In the genomic region with DNA sequence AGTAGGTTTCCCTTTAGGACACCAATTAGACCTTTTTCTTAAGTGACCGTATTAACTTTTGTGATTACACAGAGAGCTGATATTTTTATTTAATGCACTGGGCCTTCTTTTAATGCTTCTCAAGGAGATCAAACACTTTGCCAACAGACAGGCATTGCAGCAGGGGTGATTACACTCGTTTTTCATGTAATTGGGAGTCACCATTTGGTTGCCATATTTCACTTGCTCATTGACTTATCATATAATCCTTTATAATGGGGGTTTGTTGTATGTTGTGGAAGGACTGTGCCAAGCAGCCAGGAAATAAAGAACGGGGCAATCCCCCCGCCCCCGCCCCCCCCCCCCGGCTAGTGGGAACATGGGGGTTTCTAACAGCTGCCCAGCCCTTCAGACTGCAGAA, we compare ENCODE assay signal across 27 mouse cellular contexts.
"Had no signal": no experiment of that assay in that cellular context is flagged by ENCODE, and none has a peak within 500 bp of the region (broad histone marks: within the 10 kb centered on the region; RNA-seq: fewer than 3 reads in every experiment).

No protein-coding gene starts in this region.

- H3K4me1 ChIP-seq: heart, embryonic 10.5 days; heart, embryonic 12.5 days; hindbrain, embryonic 10.5 days; intestine, embryonic 15.5 days; limb, embryonic 12.5 days; liver, embryonic 13.5 days; liver, embryonic 15.5 days had no signal

- H3K27me3 ChIP-seq: heart, embryonic 12.5 days; hindbrain, embryonic 12.5 days; intestine, embryonic 15.5 days; limb, embryonic 12.5 days; liver, embryonic 13.5 days; liver, embryonic 15.5 days had no signal

- ATAC-seq: hindbrain, embryonic 16.5 days; inflammation-experienced regulatory T-cells, adult 6 months; intestine, embryonic 15.5 days; intestine, postnatal 0 days had no signal

- H3K9ac ChIP-seq: heart, embryonic 12.5 days; hindbrain, embryonic 12.5 days; hindbrain, embryonic 14.5 days; intestine, embryonic 15.5 days; limb, embryonic 12.5 days; liver, embryonic 13.5 days; liver, embryonic 15.5 days had no signal

- H3K4me2 ChIP-seq: heart, embryonic 12.5 days; hindbrain, embryonic 12.5 days; hindbrain, embryonic 14.5 days; intestine, embryonic 15.5 days; limb, embryonic 12.5 days; liver, embryonic 11.5 days; liver, embryonic 13.5 days; liver, embryonic 15.5 days had no signal

- H3K27ac ChIP-seq: gastrocnemius, adult 2 months; heart, embryonic 10.5 days; hindbrain, embryonic 10.5 days; hindbrain, embryonic 12.5 days; hindbrain, embryonic 14.5 days; intestine, embryonic 15.5 days; left cerebral cortex, adult 2 months; limb, embryonic 10.5 days; limb, embryonic 12.5 days; liver, embryonic 13.5 days; liver, embryonic 15.5 days had no signal

- H3K4me3 ChIP-seq: gastrocnemius, adult 2 months; heart, embryonic 10.5 days; heart, embryonic 12.5 days; hindbrain, embryonic 10.5 days; hindbrain, embryonic 12.5 days; intestine, embryonic 15.5 days; left cerebral cortex, adult 2 months; limb, embryonic 10.5 days; limb, embryonic 12.5 days; liver, embryonic 13.5 days; liver, embryonic 15.5 days had no signal

- H3K36me3 ChIP-seq: heart, embryonic 10.5 days; heart, embryonic 12.5 days; hindbrain, embryonic 10.5 days; hindbrain, embryonic 12.5 days; intestine, embryonic 15.5 days; limb, embryonic 10.5 days; limb, embryonic 12.5 days; liver, embryonic 13.5 days; liver, embryonic 15.5 days had no signal

- H3K9me3 ChIP-seq: heart, embryonic 10.5 days; heart, embryonic 12.5 days; hindbrain, embryonic 10.5 days; hindbrain, embryonic 12.5 days; intestine, embryonic 15.5 days; limb, embryonic 10.5 days; limb, embryonic 12.5 days; liver, embryonic 13.5 days; liver, embryonic 15.5 days had no signal

- DNase-seq: gastrocnemius, adult 2 months; gastrocnemius, postnatal 10 days; gastrocnemius, postnatal 25 days; heart, adult 18-20 months; heart, postnatal 10 days; heart, postnatal 4 days; kidney, adult 18-20 months; kidney, adult 8-10 months; kidney, postnatal 10 days; kidney, postnatal 25 days; kidney, postnatal 4 days; liver; liver, embryonic 13.5 days had no signal
